Mouse (Mus musculus): ENCODE measurements around the gene Plcb3. TPM values are rescaled to one million over a fixed set of nuclear protein-coding genes. Genes with fewer than 3 reads are reported as not detected.

The Plcb3 gene
- polyA plus RNA-seq, 1 experiment from 2014 or later = 33.6 TPM

DNA sequence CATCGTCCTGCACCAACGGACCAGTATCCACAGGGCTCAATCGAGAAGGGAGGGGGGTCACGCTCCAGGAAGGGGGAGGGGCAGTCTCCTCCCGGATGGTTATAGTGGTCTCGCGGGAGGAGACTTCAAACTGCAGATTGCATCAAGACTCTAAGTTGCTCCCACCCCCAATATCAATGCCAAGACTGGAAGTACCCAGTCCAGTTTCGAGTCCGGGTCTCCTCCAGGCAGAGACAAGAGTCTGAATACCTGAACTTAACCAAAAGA, 51.0 kb downstream of the Plcb3 start, which contains the start of gene Catsperz:
TSS of gene Catsperz (minus strand) at position 74 of the 267 bp plus-strand sequence.
- no peak within 1 kb of the TSS for H3K9ac ChIP-seq (replicated peaks; ENCODE audit: low read depth)
- H3K9me3 ChIP-seq (ENCODE audit: low read length) = no peaks in the 10 kb centered on the region
- peaks cover 19% of the 10 kb centered on the region for H3K4me1 ChIP-seq (ENCODE audit: insufficient read depth, low read depth, low read length)
- H3K4me2 ChIP-seq (replicated peaks; ENCODE audit: low read depth, low read length) = peak within 1 kb of the TSS; percentile 22
- H3K4me3 ChIP-seq (ENCODE audit: low read depth, low read length) = peak within 1 kb of the TSS; percentile 10; the same call in 1 of the 2 replicates
- 3% methylated on average over 9 of the region's 9 CpGs for WGBS
- ATAC-seq (no peak), DNase-seq (ENCODE audit: low spot score) (peak; percentile 66)
- TF ChIP-seq CTCF (IDR thresholded peaks at IDR 0.05) (no peak), EP300 (IDR thresholded peaks at IDR 0.05) (no peak)
- H3K27ac ChIP-seq (ENCODE audit: low read length) = no peak within 1 kb of the TSS
- H3K36me3 ChIP-seq (ENCODE audit: insufficient read depth, low read length) = no peaks in the 10 kb centered on the region
- H3K27me3 ChIP-seq (replicated peaks; ENCODE audit: insufficient read depth, low read length) = peaks cover 32% of the 10 kb centered on the region

DNA sequence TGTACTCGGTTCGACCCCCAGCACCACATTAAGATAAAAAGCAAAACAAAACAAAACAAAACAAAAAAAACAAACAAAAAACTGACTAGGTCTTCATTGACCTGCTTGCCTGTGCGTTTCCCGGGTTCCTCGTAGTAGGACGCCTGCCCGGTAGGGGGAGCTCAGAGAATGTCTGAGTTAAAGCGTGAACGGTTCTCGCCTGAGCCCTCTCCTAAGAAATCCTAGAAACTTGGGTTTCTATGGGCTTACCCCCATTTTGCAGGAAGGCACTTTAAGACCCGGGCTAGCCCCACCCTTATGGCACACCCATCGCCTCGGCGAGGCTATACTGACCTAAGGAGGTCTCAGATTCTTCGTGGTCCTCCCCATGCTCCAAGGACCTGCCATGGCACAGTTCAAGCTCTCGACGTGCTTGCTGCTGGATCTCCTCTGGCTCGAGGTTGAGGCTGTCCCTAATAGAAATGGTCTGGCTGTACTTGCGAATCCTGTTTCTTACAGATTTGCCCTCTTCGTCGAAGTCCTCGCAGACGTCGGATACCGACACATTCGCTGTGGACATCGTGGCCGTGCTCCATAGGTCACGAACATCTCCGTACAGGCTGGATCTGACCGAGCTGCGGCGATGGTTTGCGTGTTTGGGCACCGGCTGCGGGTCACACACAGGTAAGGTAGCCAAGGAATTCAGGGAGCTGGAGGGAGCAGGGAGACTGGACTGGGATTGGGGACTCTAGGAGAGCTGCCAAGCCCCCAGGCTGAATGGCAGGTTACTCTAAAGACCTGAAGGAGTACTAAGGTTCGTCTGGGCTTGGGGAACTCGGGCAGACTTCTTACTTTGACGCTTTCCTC, 51.6 kb downstream of the Plcb3 start:
- Histone ChIP-seq H3K27me3 (replicated peaks; ENCODE audit: insufficient read depth, low read length) (peaks cover 32% of the 10 kb centered on the region), H3K36me3 (ENCODE audit: insufficient read depth, low read length) (no peaks in the 10 kb centered on the region), H3K4me1 (ENCODE audit: insufficient read depth, low read depth, low read length) (peaks cover 24% of the 10 kb centered on the region), H3K9ac (replicated peaks; ENCODE audit: low read depth) (no peak overlapping the region), H3K9me3 (ENCODE audit: low read length) (no peaks in the 10 kb centered on the region), H3K4me2 (replicated peaks; ENCODE audit: low read depth, low read length) (peak overlapping the region; percentile 22), H3K4me3 (ENCODE audit: low read depth, low read length) (peak overlapping the region; percentile 10; the same call in 1 of the 2 replicates), H3K27ac (ENCODE audit: low read length) (no peak overlapping the region)
- no peak for ATAC-seq
- TF ChIP-seq CTCF (IDR thresholded peaks at IDR 0.05) = peak; percentile 85
- TF ChIP-seq EP300 (IDR thresholded peaks at IDR 0.05) = no peak
- 6% methylated on average over 39 of the region's 39 CpGs for WGBS
- peak; percentile 89 for DNase-seq (ENCODE audit: low spot score)

DNA sequence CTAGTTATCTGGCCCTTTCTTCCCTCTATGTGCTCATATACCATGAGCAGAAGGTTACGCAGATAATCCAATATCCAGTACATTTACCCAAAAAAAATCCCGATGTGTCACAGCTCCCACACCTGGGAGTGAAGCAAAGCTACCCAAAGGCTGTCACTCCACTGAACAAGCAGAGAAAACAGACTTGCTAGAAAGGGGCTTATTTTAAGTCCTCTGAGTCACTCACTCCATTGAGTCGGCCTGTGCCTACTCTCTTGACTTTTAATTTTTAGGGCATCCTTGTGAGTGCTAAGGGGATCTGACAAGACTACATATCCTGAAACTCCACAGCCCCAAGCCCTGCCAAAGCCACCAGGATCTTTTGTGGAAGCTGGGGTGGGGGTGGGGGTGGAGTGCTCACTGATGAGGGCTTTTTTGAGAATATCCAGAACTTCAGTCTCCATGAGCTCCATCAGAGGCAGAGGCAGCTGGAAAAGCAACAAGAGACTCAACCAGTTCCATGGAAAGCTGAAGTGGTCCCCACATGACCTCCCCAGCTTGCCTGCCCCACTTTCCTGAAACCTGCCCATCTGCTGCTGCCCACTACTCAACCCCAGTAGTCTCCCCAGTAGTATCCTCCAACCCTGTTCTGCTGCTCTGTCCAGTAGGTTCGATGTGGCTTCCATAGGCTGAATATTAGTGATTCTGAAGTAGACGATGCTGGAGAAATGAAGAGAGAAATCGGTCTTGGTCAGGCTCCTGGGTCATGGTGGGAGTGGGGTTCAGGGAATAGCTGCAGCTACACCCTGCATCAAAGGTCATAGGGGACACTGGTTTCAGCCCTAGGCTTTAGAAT, 53.2 kb downstream of the Plcb3 start:
- no peak for DNase-seq (ENCODE audit: low spot score)
- H3K4me1 ChIP-seq (ENCODE audit: insufficient read depth, low read depth, low read length) = peaks cover 24% of the 10 kb centered on the region

DNA sequence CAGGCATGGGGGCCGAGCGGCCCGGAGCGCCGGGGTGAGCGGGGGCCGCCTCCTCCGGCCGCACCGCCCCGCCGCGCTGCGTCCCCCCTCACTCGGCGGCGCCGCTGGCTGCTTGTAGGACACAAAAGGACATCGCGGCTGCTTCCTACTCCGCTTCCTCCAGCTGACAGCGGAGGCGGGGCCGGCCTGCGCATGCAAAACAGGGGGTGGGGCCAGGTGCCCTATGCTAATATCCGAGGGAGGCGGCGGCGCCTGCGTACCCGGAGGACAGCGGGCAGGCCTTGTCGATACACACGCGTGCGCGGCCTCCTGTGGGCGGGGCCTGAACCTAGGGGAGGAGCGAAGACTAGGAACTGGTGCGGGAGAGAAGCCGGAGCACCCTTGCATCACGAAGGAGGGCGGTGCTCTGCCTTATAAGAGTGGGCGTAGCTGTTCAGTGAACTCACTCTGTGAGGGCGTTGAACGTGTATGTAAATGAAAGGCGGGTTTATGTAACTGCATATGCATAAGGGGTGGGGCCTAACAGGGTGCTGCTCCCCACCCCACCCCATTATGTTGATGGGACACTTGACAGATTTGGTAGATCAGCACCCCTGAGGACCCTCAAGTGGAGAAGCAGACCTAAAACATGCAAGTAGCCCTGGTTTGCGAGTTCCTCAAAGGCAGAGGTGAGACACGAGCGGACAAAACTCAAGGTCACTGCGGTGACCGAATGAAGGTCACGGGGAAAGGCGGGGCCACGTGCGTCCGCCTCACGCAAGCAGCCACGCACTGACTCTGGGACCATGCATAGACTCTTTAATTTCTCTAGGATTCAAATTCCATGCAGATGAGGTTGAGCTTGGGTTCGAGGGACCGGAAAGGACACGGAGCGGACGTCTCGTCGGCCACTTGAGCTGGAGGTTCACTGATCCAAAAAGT, 54.4 kb downstream of the Plcb3 start, which contains the start of gene Esrra:
TSS of gene Esrra (minus strand) at position 167 of the 921 bp plus-strand sequence.
- H3K9ac ChIP-seq (replicated peaks; ENCODE audit: low read depth) = peak within 1 kb of the TSS; percentile 60
- peak; percentile 95 for ATAC-seq
- 1% methylated on average over 48 of the region's 66 CpGs for WGBS
- H3K9me3 ChIP-seq (ENCODE audit: low read length) = no peaks in the 10 kb centered on the region
- peaks cover 18% of the 10 kb centered on the region for H3K27me3 ChIP-seq (replicated peaks; ENCODE audit: insufficient read depth, low read length)
- H3K36me3 ChIP-seq (ENCODE audit: insufficient read depth, low read length) = no peaks in the 10 kb centered on the region
- no peak for TF ChIP-seq EP300 (IDR thresholded peaks at IDR 0.05)
- TF ChIP-seq CTCF (IDR thresholded peaks at IDR 0.05) = peak; percentile 14; the same call in 1 of the 2 replicates
- peak within 1 kb of the TSS; percentile 86 for H3K27ac ChIP-seq (ENCODE audit: low read length)
- H3K4me3 ChIP-seq (ENCODE audit: low read depth, low read length) = peak within 1 kb of the TSS; percentile 74
- DNase-seq (ENCODE audit: low spot score) = peak; percentile 100
- peak within 1 kb of the TSS; percentile 94 for H3K4me2 ChIP-seq (replicated peaks; ENCODE audit: low read depth, low read length)
- H3K4me1 ChIP-seq (ENCODE audit: insufficient read depth, low read depth, low read length) = peaks cover 21% of the 10 kb centered on the region

More for the DNA sequence above, 53.2 kb downstream of the Plcb3 start:
- H3K27ac ChIP-seq (ENCODE audit: low read length) = no peak overlapping the region
- WGBS = 68% methylated on average over 6 of the region's 6 CpGs
- TF ChIP-seq CTCF (IDR thresholded peaks at IDR 0.05) = no peak
- TF ChIP-seq EP300 (IDR thresholded peaks at IDR 0.05) = no peak
- peaks cover 30% of the 10 kb centered on the region for H3K27me3 ChIP-seq (replicated peaks; ENCODE audit: insufficient read depth, low read length)
- H3K9me3 ChIP-seq (ENCODE audit: low read length) = no peaks in the 10 kb centered on the region
- ATAC-seq = no peak
- no peak overlapping the region for H3K4me3 ChIP-seq (ENCODE audit: low read depth, low read length)
- H3K4me2 ChIP-seq (replicated peaks; ENCODE audit: low read depth, low read length) = peak overlapping the region; percentile 94; the same call in 1 of the 2 replicates
- no peaks in the 10 kb centered on the region for H3K36me3 ChIP-seq (ENCODE audit: insufficient read depth, low read length)
- no peak overlapping the region for H3K9ac ChIP-seq (replicated peaks; ENCODE audit: low read depth)

DNA sequence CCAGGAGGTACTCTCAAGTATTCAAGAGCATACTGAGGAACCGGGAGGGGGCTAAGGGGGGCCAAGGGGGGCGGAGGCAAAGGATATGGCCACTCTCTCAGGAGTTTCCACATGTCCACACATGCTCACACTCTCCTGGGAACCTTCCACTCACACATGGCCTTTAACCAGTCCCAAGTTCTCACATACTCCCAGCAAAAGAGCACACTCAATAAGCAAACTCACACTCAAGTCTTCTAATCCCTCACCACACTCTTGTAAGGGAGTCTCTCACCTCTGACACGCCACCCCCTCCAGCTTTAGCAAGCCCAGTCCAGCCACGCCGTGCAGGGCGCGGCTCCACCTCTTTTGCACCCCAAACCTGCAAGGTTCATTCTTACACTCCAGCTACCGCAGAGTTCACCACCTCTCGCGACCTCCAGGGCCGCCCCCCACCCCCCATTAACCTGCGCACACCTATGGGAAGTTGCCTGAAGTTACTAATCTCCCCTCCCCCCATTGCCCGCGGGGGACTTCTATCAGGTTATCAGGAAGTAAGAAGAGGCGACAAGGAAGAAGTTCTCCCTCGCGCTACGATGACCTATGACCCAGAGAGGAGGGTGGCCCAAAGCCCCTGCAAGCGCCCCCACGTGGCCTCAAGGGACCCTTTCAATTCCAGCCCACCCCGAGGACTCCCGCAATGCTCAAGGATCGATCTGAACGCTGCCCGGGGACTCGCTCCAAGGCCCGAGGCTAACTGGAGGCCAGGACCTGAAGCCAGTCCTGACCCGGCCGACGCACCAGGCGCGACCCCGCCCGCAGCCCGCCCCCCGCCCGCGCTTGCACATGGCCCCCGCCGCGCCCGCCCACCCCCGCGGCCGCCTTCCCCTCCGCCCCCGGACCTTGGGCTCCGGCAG, 55.3 kb downstream of the Plcb3 start:
- H3K36me3 ChIP-seq (ENCODE audit: insufficient read depth, low read length) = no peaks in the 10 kb centered on the region
- peaks cover 9% of the 10 kb centered on the region for H3K27me3 ChIP-seq (replicated peaks; ENCODE audit: insufficient read depth, low read length)
- 2% methylated on average over 32 of the region's 48 CpGs for WGBS
- peak; percentile 20; the same call in 1 of the 2 replicates for ATAC-seq
- H3K9ac ChIP-seq (replicated peaks; ENCODE audit: low read depth) = peak overlapping the region; percentile 60
- TF ChIP-seq CTCF (IDR thresholded peaks at IDR 0.05) (peak; percentile 46), EP300 (IDR thresholded peaks at IDR 0.05) (no peak)
- H3K4me1 ChIP-seq (ENCODE audit: insufficient read depth, low read depth, low read length) = peaks cover 19% of the 10 kb centered on the region
- peak overlapping the region; percentile 74 for H3K4me3 ChIP-seq (ENCODE audit: low read depth, low read length)
- H3K9me3 ChIP-seq (ENCODE audit: low read length) = no peaks in the 10 kb centered on the region
- DNase-seq (ENCODE audit: low spot score) = peak; percentile 70
- peak overlapping the region; percentile 94 for H3K4me2 ChIP-seq (replicated peaks; ENCODE audit: low read depth, low read length)
- H3K27ac ChIP-seq (ENCODE audit: low read length) = peak overlapping the region; percentile 86
